Mouse (Mus musculus): ENCODE measurements around the gene Sult1e1. TPM values are rescaled to one million over a fixed set of nuclear protein-coding genes. Genes with fewer than 3 reads are reported as not detected.

Gene Sult1e1
- not detected in 4 replicates for total RNA-seq (2023)

GRCm38 (mm10) chr5:87591494-87591893 lies at the start of gene Sult1e1:
Gene Sult1e1 (minus strand): TSS chr5:87591594.

DNA sequence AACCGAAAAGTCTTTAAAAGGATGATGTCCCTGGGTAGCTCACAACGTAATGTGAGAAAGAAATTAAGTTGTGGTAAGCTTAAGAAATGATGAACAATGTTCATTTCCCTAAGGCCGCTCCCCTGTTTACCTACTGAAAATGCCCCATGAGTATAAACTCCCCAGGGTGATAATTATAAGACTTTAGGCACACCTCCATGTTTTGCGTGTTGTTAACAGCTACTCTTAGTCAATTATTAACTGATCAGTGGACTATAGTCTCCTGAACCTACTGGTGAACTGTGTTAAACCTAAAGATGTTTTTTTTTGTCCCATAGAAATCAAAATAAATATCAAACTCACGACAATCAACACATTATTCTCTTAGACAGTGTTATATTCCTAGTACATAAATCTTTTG lies 22.5 kb downstream of the Sult1e1 start, which contains the start of gene Sult1d1:
Gene Sult1d1, minus strand, starts transcription at position 183 of the 400 bp plus-strand sequence.

GRCm38 (mm10) chr5:87538111-87538510 lies 53.3 kb downstream of the Sult1e1 start, which contains the start of gene Sult1b1:
Gene Sult1b1 (minus strand): TSS chr5:87538195.

Other genes with a start within 250 kb of the Sult1e1 start
- not detected in 4 replicates for gene Ugt2b38, start 167.4 kb downstream of the Sult1e1 start, total RNA-seq (2023)
- gene Ugt2a2, start 109.3 kb downstream of the Sult1e1 start, total RNA-seq (2023): not detected in 4 replicates
- gene Gm43638, start 104.8 kb downstream of the Sult1e1 start, total RNA-seq (2023): not detected in 4 replicates
- gene Ugt2a1, start 100.7 kb downstream of the Sult1e1 start, total RNA-seq (2023): not detected in 4 replicates
- gene Sult1b1, start 53.4 kb downstream of the Sult1e1 start, total RNA-seq (2023): not detected in 4 replicates
- gene Sult1d1, start 22.6 kb downstream of the Sult1e1 start, total RNA-seq (2023): not detected in 4 replicates
- gene Csn1s1, start 74.6 kb upstream of the Sult1e1 start, total RNA-seq (2023): not detected in 4 replicates
- not detected in 4 replicates for gene Csn2, start 108.0 kb upstream of the Sult1e1 start, total RNA-seq (2023)
- gene Csn1s2a, start 183.0 kb upstream of the Sult1e1 start, total RNA-seq (2023): not detected in 4 replicates
- not detected in 4 replicates for gene Csn1s2b, start 216.5 kb upstream of the Sult1e1 start, total RNA-seq (2023)
- not detected in 4 replicates for gene Prr27, start 234.1 kb upstream of the Sult1e1 start, total RNA-seq (2023)

Measured in B cell, adult 62 days (primary cell).